Mouse (Mus musculus) liver, postnatal 0 days (tissue): ENCODE measurements around the gene Rab11fip3.

ENCODE experiments used
- CTCF ChIP-seq: sonication (generic); IDR thresholded peaks from 2 replicates; pipeline ENCODE4 v1.5.1; 2016; ENCODE audit warnings: antibody characterized with exemption, low read depth
- EP300 ChIP-seq: IDR thresholded peaks from 2 replicates; pipeline ENCODE4 v1.6.1; 2016; ENCODE audit warnings: antibody characterized with exemption, low read depth, mild to moderate bottlenecking

DNA sequence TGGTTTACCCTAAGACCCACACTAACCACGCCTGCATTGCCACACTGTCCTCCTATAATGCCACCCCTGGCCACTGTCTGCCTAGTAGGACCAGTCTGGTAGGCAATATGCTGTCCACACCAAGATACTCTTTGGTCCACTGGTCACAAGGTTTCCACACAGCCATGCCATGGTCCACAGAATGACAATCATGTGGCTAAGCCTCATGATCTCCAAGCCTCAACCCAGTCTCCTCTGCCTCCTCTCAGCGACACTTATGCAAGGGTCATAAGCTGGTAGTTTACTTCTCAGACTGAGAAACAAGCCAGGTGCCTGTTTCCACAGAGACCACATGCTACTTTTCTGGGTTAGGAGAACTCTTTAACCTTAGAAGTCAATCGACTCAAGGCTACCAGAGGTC, 86.4 kb downstream of the Rab11fip3 start:
- TF ChIP-seq CTCF (no peak), EP300 (no peak)
